Mouse (Mus musculus): ENCODE measurements at regions not wholly inside any gene's neighbourhood (a gene's known extent, or its start where the extent isn't known, plus 50 kb on each side); places are given as distances from the start of the nearest gene placed in this dataset.
A peak's percentile ranks its signal among the peaks of the same experiment; 100 is the strongest.

DNA sequence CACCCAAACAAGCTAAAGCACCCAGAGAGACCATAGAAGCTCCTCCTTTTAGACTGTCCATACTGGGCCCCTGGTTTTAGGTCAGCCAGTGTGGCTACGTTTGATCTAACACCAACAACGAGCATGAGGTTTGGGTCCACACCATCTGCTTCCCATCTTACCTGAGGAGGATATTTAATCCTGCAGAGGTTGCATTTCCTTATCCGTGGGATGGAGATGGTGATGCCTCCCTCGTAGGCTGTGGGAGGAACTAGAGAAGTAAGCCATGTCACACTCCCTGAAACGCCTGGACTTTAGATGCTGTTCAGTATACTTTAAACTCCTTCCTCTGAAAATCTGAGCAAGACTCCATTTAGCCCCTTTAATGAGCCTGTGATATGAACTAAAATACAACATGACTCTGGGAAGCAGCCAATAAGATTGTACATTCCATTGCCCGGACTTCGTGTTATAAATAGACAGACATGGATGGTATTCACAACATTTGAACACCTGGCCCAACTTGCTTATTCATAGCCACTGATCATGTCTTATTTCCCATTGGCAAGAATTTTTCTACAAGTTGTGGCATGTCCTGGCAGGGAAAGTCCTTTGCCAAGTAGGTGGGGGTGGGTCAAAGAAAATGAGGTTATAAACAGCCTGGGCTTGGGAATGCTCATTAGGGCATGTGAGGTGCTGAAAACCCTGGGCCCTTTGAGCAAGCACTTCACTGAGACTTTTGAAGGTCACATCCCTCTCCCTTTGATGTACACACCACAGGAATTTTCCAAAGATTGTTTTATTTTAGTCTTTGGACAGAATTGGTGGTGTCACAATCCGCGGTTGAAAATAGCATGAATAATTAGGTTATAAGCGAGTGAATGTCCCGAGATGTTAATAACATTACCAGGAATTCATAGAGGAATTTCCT, 89.7 kb upstream of the Pgrmc2 start:
- TF ChIP-seq CTCF (IDR thresholded peaks at IDR 0.05) = no peak
- 69% methylated on average over 11 of the region's 11 CpGs for WGBS

DNA sequence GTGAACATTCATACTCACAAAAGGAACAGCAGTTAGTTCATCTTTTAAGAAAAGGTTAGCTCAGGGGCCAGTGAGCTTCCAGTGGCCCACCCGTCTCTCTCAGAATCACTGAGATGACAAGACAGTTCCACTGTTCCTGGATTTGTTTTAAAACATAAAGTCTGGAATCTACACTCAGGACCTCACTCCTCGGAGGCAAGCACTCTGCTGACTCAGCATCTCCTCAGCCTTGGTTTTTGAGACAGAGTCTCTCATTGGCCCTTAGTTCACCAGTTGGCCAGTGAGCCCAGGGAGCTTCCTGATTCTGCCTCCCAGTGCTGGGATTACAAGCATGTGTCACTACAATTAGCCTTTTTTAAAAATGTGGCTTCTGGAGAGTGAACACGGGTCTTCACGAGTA, 88.9 kb upstream of the Pgrmc2 start:
- WGBS = 94% methylated on average over 4 of the region's 4 CpGs
- no peak overlapping the region for H3K4me2 ChIP-seq (ENCODE audit: low read depth, low read length, poor library complexity, severe bottlenecking)

More for the DNA sequence above, 89.7 kb upstream of the Pgrmc2 start:
- Histone ChIP-seq H3K27me3 (ENCODE audit: insufficient read depth, low read length) (no peaks in the 10 kb centered on the region), H3K4me3 (ENCODE audit: low read depth, low read length) (no peak overlapping the region), H3K4me1 (ENCODE audit: insufficient read depth, low read length) (no peaks in the 10 kb centered on the region), H3K9me3 (ENCODE audit: low read length) (no peaks in the 10 kb centered on the region), H3K27ac (ENCODE audit: low read depth, low read length) (no peak overlapping the region), H3K36me3 (ENCODE audit: insufficient read depth, low read length) (no peaks in the 10 kb centered on the region), H3K9ac (replicated peaks; ENCODE audit: low read length, poor library complexity, severe bottlenecking) (no peak overlapping the region), H3K4me2 (ENCODE audit: low read depth, low read length, poor library complexity, severe bottlenecking) (no peak overlapping the region)
- DNase-seq (ENCODE audit: low spot score) = no peak
- ATAC-seq (ENCODE audit: low FRiP score) = no peak

DNA sequence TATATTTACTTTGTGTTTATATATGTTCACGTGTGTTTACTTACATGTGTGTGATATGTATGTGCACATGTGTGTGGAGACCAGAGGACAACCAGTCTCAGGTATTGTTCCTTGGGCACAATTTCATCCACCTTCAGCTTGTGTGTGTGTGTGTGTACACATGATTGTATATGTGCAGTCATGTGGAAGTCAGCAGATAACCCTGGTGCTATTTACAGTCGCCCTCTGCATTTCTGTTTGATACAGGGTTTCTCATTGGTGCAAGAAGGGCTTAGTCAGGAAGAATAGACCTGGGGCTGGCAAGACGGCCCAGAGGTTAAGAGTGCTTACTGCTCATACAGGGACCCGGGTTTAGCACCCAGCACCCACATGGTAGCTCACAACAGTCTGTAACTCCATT, 88.5 kb upstream of the Pgrmc2 start:
- Histone ChIP-seq H3K36me3 (ENCODE audit: insufficient read depth, low read length) (no peaks in the 10 kb centered on the region), H3K27me3 (ENCODE audit: insufficient read depth, low read length) (no peaks in the 10 kb centered on the region), H3K4me3 (ENCODE audit: low read depth, low read length) (no peak overlapping the region), H3K9ac (replicated peaks; ENCODE audit: low read length, poor library complexity, severe bottlenecking) (no peak overlapping the region), H3K9me3 (ENCODE audit: low read length) (no peaks in the 10 kb centered on the region), H3K27ac (ENCODE audit: low read depth, low read length) (no peak overlapping the region), H3K4me1 (ENCODE audit: insufficient read depth, low read length) (no peaks in the 10 kb centered on the region), H3K4me2 (ENCODE audit: low read depth, low read length, poor library complexity, severe bottlenecking) (no peak overlapping the region)
- 88% methylated on average over 4 of the region's 4 CpGs for WGBS
- no peak for DNase-seq (ENCODE audit: low spot score)
- no peak for TF ChIP-seq CTCF (IDR thresholded peaks at IDR 0.05)
- no peak for ATAC-seq (ENCODE audit: low FRiP score)

More for the DNA sequence above, 88.9 kb upstream of the Pgrmc2 start:
- H3K27me3 ChIP-seq (ENCODE audit: insufficient read depth, low read length) = no peaks in the 10 kb centered on the region
- H3K36me3 ChIP-seq (ENCODE audit: insufficient read depth, low read length) = no peaks in the 10 kb centered on the region
- no peaks in the 10 kb centered on the region for H3K4me1 ChIP-seq (ENCODE audit: insufficient read depth, low read length)
- no peak for ATAC-seq (ENCODE audit: low FRiP score)
- no peak overlapping the region for H3K9ac ChIP-seq (replicated peaks; ENCODE audit: low read length, poor library complexity, severe bottlenecking)
- no peak overlapping the region for H3K27ac ChIP-seq (ENCODE audit: low read depth, low read length)
- TF ChIP-seq CTCF (IDR thresholded peaks at IDR 0.05) = no peak
- H3K4me3 ChIP-seq (ENCODE audit: low read depth, low read length) = no peak overlapping the region
- no peaks in the 10 kb centered on the region for H3K9me3 ChIP-seq (ENCODE audit: low read length)
- no peak for DNase-seq (ENCODE audit: low spot score)

DNA sequence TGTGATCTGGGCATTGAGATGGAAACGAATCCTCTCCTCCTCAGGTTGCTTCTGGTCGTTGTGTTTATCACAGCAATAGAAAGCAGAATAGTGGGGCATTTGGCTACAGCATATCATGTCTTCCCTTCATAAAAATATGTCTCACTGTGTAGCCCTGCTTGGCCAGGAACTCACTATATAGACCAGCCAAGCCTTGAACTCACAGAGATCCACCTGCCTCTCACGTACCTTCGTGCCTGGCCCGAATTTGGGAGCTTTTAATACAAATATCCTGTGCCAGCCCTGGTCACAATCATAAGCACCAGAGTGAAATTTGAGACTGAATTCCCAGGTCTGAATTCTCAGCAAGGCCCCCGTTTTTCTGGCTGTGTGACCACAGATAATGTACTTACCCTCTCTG, 87.7 kb upstream of the Pgrmc2 start:
- no peak for DNase-seq (ENCODE audit: low spot score)
- Histone ChIP-seq H3K4me2 (ENCODE audit: low read depth, low read length, poor library complexity, severe bottlenecking) (no peak overlapping the region), H3K9me3 (ENCODE audit: low read length) (no peaks in the 10 kb centered on the region), H3K27ac (ENCODE audit: low read depth, low read length) (no peak overlapping the region), H3K4me3 (ENCODE audit: low read depth, low read length) (no peak overlapping the region), H3K36me3 (ENCODE audit: insufficient read depth, low read length) (no peaks in the 10 kb centered on the region), H3K4me1 (ENCODE audit: insufficient read depth, low read length) (no peaks in the 10 kb centered on the region), H3K9ac (replicated peaks; ENCODE audit: low read length, poor library complexity, severe bottlenecking) (no peak overlapping the region), H3K27me3 (ENCODE audit: insufficient read depth, low read length) (no peaks in the 10 kb centered on the region)
- ATAC-seq (ENCODE audit: low FRiP score) = no peak
- 76% methylated on average over 6 of the region's 6 CpGs for WGBS
- TF ChIP-seq CTCF (IDR thresholded peaks at IDR 0.05) = no peak

DNA sequence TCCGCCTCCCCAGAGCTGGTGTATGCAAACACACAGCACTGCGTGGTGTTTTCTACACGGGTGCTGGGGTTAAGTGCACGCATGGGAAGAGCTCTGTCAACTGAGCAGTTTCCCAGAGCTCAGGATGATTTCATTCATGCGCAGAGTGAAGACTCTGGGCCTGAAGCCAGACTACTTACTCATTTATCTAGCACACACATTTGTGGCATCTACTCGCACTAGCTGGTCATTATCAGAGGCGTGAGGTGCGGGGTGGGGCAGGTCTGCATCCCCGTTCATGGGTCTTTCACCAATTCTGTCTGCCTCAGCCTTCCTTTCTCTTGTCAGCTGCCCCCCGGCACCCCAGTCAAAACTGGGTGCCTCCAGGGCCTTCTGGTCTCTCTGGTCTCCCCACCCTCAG, 86.6 kb upstream of the Pgrmc2 start:
- no peak for TF ChIP-seq CTCF (IDR thresholded peaks at IDR 0.05)
- WGBS = 91% methylated on average over 10 of the region's 10 CpGs
- DNase-seq (ENCODE audit: low spot score) = no peak

DNA sequence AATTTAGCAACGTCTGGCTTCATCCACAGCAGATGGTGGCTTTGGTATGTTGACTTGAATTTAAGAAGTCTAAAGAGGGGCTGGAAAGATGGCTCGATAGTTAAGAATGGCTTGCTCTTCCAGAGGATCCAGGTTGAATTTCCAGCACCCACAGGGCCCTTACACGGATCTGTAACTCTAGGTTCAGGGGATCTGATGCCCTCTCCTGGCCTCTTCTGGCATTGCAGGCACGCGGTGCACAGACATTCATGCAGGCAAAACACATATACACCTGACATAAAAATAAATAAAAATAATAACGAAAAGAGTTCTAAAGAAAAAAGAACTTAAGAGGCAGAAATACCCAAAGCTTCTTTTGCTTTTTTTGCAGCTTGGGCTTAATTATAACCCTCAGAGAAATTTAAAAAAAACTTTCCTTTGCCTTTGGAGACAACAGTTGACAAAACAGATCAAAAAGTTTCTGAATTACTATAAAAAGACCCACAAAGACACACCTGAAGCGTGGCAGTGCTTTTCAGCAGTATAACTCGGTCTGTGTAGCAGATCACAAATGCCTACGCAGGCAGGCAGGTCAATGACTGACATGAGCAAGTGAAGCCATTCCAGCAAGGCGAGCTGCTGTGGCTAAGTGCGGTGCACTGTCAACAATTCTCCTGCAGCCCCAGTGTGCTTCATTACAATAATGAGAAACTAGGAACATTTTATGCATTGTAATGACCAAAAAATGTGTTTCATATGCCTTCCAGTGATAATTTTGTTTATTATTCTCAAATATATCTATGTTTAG, 85.5 kb upstream of the Pgrmc2 start:
- Histone ChIP-seq H3K4me3 (ENCODE audit: low read depth, low read length) (no peak overlapping the region), H3K9ac (replicated peaks; ENCODE audit: low read length, poor library complexity, severe bottlenecking) (no peak overlapping the region), H3K4me1 (ENCODE audit: insufficient read depth, low read length) (no peaks in the 10 kb centered on the region), H3K36me3 (ENCODE audit: insufficient read depth, low read length) (no peaks in the 10 kb centered on the region), H3K27me3 (ENCODE audit: insufficient read depth, low read length) (no peaks in the 10 kb centered on the region), H3K9me3 (ENCODE audit: low read length) (no peaks in the 10 kb centered on the region), H3K4me2 (ENCODE audit: low read depth, low read length, poor library complexity, severe bottlenecking) (no peak overlapping the region), H3K27ac (ENCODE audit: low read depth, low read length) (no peak overlapping the region)
- peak; percentile 40 for TF ChIP-seq CTCF (IDR thresholded peaks at IDR 0.05)
- DNase-seq (ENCODE audit: low spot score) = no peak
- ATAC-seq (ENCODE audit: low FRiP score) = no peak
- 84% methylated on average over 11 of the region's 11 CpGs for WGBS

More for the DNA sequence above, 86.6 kb upstream of the Pgrmc2 start:
- Histone ChIP-seq H3K4me1 (ENCODE audit: insufficient read depth, low read length) (no peaks in the 10 kb centered on the region), H3K9me3 (ENCODE audit: low read length) (no peaks in the 10 kb centered on the region), H3K4me3 (ENCODE audit: low read depth, low read length) (no peak overlapping the region), H3K27ac (ENCODE audit: low read depth, low read length) (no peak overlapping the region), H3K36me3 (ENCODE audit: insufficient read depth, low read length) (no peaks in the 10 kb centered on the region), H3K4me2 (ENCODE audit: low read depth, low read length, poor library complexity, severe bottlenecking) (no peak overlapping the region), H3K9ac (replicated peaks; ENCODE audit: low read length, poor library complexity, severe bottlenecking) (no peak overlapping the region), H3K27me3 (ENCODE audit: insufficient read depth, low read length) (no peaks in the 10 kb centered on the region)
- ATAC-seq (ENCODE audit: low FRiP score) = no peak
